Mouse (Mus musculus) T-helper 2 cell (primary cell): Measurements from ENCODE around the gene Casp7.

Experiments
- in situ Hi-C: fragments of 300-600 bp; cut with MboI, MseI; formaldehyde crosslinking; loops from one replicate; pipeline ENCODE4 v1.15.1; 2025; ENCODE audit warnings: high pct_unique_total_duplicates

The Casp7 gene

DNA sequence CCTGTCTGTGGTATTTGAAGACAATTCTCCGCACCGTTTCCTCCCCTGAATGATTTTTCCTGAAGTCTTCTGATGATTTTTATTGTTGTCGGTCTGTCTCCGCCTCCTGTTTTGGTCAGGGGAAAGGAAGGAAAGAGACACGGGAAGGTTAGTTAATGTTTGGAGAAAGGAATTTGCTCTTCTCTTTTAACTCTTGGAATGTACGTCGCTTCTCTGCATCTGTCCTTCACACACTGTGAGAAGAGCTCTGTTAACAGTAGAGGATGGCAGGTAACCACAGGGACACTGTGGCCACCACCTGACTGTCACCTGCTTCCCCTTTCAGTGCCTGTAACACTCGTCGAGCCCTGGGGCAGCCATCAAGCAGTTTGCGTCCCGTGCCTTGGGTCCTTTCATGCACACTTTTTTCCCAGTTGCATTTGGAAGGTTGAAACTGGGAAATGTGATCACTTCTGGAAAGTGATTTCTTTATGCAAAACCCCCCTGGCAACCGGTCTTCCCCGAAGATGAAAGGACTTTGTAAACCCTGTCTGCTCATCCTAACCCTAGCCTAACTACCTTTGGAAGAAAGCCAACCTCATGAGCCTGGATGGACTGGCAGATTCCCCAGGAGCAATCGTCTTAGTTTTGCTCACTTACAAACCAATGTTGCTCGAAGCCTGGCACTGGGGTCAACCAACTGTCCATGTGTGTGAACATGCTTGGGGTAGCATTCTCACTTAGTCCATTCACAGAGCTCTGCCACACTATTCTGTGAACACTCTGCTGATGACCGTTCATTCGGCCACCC lies 27.9 kb downstream of the Casp7 start:
- in situ Hi-C loops, result no loop called here

DNA sequence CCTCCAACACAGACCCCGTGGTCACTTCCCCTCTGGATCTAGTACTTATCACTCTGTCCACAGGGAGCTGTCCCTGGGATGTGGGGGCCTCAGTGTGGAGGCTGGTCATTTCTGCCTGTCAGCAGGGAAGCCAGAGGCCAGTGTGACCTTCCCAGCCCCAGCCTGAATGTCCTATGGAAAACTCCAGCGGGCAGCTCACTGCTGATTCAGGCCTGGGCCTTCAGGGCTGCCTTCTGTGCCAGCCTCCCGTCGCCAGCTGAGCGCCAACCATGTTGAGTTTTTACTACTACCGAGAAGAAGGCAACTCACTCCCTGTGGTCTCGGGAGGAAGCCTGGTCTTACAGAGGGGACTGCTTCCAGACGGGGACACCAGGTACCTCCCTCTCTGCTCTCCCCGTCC lies 28.6 kb downstream of the Casp7 start:
- in situ Hi-C loops, result no loop called here

DNA sequence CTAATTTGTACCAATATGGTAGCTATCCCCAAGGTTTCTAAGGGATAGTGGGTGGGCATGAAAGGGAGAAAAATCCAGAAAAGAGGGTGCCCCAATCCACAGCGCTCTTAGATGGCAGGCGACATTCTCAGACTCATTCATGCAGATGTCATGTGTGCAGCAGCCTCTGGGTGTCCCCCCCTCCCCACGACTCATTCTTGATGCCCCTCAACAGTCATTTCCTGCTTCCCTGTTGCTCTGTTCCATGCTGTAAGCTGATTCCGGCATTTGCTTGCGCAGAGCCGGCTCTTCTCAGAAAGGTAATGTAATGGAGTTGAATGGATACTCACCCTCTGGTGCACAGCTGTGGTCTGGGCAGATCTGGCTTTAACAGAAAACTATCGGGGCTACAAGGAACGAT lies 33.4 kb downstream of the Casp7 start:
- in situ Hi-C loops, result no loop called here

DNA sequence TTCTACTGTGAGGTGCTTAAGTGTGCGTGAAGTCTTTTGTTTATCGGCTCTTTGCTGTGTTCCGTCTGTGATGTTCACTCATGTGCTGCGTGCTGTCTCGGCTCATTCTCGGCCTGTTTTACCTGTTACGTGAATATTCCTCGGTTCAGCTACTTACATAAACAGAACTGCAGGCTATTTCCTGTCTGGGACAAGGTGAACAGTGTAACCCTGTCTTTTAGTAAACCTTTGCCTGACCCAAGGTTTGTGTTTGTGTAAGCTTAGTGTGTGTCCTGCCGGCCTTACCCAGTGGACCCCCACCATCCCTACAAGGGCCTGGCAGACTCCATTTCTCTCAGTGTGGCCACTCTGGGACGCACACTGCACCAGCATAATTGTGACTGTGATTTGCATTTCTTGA lies 35.8 kb downstream of the Casp7 start:
- in situ Hi-C loops, result no loop called here

DNA sequence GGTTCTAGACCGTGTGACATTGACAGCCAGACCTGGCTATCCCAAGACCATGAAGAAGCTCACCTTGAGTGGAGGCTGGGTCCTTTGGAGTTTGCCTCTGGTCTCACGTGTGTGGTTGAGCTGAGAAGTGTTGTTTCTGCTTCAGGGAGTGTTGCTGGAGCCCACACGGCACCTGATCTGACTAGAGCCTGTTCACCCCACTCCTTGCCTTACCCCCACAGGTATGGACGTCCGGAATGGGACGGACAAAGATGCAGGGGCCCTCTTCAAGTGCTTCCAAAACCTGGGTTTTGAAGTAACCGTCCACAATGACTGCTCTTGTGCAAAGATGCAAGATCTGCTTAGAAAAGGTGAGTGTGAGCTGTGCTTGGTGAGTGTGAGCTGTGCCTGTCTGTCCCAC lies 36.7 kb downstream of the Casp7 start:
- in situ Hi-C loops, result no loop called here

DNA sequence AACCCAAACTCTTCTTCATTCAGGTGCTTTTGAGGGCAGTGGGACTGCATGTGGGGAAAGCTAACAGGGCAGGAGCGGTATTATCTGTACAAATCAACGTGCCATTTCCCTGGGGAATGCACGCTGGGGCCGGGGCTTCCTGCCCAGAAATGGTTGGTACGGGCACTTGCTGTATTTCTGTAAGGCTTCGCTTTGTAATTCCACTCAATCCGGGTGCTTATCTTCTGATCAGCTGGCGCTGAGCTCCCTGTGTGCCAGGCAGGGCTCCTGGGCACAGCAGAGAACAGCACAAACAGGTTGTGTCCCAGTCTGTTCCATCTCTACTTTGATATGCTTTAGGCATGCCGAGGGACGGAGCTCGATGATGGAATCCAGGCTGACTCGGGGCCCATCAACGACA lies 39.5 kb downstream of the Casp7 start:
- in situ Hi-C loops, result no loop called here

DNA sequence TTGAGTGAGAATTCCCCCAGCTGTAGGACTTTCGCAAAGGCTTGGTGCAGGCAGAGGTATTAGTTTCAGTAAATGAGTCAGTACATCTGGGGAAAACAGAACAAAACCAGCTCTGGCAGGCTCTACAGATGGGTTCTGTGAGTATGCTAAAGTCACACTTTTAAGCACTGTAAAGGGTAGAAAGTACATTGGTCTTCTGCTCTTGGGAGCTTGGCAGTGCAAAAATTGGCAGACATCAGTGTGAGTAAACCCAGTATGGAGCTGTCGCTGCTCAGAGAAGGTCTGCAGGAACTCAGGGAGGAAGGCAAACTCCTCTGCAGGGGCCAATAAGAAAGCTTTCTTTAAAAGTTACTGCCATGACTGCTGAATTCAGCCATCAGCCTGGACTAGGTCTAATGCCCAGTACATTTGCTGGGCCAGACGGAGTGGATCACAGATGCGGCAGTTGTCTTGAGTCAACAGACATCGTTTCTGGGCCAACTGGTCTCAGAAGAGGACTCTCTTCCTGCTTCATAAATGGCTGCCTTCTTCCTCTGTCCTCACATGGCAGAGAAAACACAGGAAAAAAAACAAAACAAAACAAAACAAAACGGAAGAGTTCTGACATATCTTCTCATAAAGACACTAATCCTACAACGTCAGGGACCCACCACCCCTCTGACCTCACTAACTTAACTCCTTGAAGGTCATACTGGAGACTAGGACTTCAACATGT lies 41.6 kb downstream of the Casp7 start:
- in situ Hi-C loops, result no loop called here

DNA sequence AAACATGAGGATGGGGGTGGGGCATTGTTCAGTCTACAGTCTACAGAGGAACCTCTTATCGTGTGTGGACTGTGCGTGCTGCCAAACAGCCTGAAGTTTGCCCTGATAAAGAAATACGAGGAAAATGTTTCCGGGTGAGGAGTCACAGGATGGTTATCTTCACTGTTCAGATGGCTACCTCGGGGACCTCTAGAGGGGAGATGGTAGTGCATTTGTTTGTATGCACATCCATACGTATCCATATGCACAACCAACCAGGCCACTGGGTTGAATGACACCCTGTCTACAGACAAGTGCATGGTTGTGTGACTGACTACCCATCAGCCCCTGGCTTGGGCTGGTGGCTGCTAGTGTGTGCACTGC lies 42.1 kb downstream of the Casp7 start:
- in situ Hi-C loops, result no loop called here

DNA sequence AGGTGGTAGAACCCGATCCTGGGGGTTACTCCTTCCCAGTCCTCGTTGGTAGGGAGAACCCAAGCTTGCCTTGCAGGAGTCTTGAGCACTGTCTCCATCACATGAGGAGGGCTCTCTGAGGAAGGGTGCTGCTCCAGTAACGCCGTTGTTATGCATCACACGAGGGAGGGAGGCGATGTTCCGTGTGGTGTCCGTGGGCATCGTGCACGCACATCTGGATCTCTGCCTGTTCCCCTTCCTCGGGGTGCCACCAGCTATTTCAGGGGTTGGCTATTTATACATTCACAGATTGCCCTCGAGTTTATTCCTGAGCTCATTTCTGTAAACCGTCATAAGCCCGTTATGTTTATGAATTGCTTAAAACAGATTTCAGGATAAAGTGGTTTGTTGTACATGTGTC lies 46.5 kb downstream of the Casp7 start:
- in situ Hi-C loops, result no loop called here

DNA sequence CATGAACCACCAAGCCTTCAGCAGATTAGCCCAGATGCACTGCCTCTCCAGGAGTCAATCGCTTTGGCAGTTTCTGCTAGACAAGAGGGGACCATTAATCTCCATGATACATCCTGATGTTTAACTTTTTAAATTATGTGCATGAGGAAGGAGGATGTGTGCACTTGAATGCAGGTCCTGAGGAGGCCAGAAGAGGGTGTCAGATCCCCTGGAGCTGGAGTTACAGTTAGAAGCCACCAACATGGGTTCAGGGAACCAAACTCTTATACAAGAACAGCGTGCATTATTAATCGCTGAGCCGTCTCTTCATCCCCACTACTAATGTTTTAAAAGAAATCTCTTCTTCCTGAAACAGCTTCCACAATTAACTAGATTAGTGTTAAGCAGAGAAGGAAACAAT lies 51.9 kb downstream of the Casp7 start:
- in situ Hi-C loops, result no loop called here

DNA sequence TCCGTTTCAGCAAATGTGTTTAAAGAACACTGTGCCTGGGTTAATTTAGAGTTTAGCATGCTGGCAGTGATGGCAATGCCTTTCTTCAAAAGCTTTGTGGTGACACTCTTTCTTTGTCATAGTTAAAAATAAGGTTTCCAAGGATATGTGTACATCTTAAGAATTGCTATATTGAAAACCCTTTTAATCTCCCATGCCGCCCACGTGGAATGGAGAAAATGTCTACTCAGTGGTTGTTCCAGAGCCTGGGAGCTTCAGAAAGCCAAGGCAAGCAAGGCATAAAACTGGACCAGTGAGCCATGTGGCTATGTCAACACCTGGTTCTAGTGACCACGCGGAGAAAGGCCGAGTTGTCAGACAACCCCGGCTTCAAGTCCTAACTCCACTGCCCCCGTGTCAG lies 52.6 kb downstream of the Casp7 start:
- in situ Hi-C loops, result no loop called here

DNA sequence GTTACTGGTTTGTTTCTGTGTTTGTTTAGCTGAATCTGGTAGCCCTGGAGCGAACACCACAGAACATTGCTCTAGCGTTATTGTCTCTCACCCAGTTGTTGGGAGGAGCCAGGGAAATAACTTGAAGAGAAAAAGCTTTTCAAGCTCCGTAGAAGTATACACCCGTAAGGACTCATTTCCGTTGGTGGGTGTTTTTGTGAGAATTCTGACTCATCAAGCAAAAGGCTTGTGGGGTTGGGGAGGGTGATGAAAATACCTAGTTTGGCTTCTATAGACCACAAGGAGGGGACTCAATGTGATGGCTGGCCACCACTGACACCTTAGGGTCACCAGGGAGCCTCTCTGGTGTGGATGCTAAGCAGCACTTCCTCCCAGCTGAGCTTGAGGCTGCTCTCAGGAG lies 54.0 kb downstream of the Casp7 start:
- in situ Hi-C loops, result no loop called here

DNA sequence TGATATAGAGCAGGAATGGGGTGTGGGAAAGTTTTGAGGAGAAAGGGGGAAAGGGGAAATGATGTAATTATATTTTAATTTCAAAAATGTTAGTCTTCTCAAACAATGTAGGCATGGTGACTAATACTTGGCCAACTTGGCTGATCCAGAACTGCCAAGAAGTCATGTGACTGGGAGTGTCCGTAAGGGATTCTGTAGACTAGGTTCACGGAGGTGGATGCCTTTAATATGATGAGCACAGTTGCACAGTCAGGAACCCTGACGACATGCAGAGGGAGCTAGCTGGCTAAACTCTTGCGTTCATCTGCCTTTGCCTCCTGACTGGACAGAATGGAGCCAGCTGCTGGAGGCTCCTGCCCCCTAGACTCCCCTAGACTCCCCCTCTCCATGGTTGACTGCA lies 54.9 kb downstream of the Casp7 start:
- in situ Hi-C loops, result no loop called here

DNA sequence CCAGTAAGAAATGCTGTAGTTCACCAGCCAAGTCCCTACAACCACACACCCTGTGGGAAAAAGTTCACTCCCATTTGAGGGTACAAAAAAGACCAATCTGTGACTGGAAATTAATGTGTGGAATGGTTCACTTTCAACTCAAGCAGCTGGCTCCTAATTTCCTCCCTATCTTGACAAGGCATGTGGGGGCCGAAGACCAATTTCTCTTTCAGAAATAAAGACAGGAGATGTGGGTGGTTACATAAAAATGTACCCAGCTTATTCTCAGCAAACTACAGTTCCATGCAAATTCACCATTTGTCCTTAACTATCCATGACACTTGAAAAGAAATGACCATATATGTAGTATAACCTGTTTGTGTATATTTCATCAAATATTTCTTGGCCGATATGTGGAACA lies 55.5 kb downstream of the Casp7 start:
- in situ Hi-C loops, result no loop called here

DNA sequence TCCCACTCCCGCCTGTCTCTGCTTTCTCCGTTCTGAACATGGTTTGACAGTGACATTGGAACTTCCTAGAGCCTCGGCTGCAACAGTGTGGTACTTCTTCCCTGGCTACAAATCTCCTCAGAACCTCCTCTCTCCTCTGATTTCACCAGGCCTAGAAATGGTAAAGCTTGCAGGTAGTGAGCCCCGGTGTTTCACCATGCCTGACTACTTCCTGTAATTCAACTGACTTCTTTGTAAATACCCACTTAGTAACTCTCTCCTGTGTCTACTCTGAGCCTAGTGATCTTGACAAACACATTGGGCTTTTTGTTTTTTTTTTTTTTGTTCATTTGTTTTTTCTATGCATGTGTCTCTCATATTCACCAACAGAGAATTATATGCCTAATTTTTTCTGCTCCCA lies 57.9 kb downstream of the Casp7 start:
- in situ Hi-C loops, result no loop called here

DNA sequence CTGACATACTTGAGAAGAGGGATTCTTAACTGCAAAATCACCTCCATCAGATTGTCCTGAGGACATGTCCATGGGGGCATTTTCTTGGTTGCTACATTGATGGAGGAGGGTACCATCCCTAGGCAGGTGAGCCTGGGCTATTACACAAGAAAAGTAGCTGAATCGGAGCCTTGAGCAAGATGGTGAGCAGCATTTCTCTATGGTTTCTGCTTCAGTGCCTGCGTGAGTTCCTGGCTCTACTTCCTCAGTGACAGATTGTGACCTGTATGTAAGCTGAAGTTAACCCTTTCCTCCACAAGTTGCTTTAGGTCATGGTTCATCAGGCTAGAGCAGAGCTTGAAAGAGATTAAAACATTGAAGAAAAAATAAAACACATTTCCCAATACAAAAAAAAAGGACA lies 58.4 kb downstream of the Casp7 start:
- in situ Hi-C loops, result no loop called here

DNA sequence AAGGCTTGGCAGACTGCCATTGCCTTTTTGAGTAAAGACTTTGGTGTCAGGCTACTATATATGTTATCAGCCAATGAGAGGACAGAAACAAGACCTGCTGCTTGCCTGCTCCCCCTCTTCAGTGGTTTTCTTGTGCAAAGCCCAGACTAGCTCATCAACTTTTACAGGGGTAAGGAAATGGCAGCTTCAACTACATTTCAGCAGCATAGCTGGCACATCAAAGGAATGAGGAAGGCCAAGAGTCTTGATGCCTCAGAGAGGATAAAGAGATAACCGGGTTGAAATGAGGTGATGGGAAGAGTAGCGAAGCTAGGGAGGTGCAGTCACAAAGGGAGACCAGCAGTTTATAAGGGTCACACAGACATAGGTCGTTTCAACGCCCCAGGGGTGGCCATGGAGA lies 60.6 kb downstream of the Casp7 start:
- in situ Hi-C loops, result no loop called here

DNA sequence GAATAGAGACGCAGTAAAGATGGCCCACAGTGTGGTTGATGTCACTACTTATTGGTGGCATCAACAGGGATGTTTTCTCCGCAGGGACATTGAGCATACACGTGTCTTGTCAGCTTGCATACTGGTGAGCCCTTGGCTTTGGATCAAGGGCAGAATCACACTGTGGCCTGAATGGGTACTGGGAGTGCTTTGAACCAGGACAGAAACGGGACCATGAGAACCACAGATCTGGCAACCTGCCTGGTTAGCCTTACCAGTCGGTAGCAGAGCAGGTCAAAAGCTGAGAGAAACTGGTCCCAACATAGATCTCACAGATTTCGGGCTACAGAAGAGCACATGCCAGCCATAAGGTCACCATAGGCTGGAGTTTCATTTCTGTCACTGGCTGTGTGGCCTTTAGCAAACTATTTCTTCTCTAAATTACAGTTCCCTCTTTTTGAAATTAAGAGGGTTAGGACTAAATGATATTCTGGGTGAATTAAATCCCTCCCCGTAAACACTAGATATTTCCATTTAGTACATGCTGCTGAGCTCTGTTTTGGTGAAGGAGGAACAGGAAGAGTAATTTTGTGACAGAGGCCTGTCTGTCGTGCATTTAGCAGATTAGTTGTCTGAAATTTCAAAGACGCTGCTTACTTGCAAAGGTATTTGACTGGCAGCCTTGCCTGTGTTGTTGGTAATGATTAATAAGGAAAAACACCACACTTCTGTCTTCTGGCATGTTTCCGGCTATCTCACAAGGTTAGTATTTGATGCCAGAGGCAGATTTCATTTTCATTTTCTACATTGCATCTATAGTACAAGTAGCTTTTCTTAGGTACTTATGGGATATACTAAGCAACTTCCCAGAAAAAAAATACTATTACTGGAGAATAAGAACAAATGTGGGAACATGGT lies 62.5 kb downstream of the Casp7 start:
- in situ Hi-C loops, result no loop called here

DNA sequence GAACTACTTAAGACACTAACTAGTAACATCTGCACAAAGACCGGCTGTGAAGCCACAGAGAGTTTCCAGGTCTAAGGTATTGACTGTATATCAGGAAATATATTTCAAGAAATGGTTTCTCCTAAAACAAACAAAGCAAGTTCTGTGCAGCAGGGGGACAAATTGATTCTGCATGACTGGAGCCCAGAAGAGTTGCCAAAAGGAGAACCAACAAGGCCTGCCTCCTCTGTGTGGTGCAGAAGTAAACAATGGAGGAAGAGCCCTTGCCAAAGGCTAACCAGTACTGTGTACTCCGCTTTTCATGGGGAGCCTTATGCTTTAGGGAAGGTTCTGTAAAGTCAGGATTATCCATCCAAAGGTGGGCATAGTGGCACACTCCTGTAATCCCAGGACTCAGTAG lies 63.3 kb downstream of the Casp7 start:
- in situ Hi-C loops, result no loop called here

DNA sequence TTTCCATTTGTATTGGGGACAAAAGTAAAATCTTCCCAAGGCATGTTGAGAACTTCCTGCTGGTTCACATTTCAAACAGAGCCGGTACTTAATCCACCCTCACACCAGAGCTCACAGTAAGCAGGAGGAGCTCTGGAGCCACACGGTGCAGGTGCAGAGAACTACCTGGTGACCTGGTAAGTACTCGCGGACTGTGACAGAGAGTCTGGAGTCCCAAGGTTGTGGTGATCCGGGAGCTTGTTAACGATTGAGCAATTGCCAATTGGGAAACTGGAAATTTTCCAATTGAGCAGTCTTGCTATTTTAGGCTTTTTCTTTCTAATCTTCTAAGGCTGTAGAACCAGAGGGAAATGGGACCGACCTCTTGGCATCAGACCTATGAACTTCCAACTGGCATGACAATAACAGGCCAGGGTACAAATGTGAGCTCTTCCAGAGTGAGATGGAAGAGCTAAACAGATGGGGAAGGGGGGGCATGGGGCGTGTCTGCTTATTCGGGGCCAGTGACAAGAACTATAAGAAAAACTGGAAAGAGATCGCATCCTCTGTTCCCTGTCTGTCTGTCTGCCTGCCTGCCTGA lies 64.7 kb downstream of the Casp7 start, which contains the start of gene Plekhs1:
TSS of gene Plekhs1 (plus strand) at position 119 of the 580 bp plus-strand sequence.
- in situ Hi-C loops, result no loop called here

DNA sequence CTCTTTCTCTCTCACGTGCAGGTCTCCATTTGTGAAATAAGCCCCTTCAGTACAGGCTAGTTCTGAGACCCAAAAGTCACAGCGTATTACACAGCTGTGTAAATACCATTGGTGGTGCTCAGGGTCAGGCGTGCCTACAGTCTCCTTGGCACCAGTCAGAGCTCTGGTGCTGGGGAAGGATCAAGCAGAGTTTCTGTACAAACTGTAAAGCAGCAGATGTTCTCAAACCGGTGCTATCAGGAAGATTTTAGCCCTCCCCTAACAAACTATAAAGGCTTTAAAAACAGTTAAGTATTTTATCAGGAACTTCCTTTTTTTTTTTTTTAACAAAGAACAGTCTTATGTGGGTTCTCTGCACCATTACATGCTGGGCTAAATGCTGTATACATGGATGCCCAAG lies 65.9 kb downstream of the Casp7 start:
- in situ Hi-C loops, result no loop called here

DNA sequence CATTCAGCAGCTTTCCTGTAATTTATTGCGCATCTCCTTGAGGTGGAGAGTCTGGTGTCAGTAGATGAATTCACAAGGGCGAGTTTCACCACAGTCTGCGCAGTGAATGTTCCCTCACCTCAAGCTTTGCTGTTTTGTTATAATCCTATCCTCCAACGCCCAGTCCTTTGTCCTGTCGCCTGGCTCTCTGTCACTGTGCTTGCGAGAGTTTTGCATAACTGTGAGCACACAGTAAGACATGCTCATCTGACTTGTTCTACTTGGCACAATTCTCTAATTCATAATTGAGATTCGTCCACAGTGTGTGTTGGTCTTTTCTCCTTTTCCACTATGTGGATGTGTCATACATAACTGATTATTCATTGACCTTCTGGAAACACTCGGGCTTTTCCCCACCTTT lies 69.6 kb downstream of the Casp7 start:
- in situ Hi-C loops, result no loop called here
